Mouse (Mus musculus) midbrain, embryonic 13.5 days (tissue): Measurements from ENCODE around the gene Kri1. TPM values are rescaled to one million over a fixed set of nuclear protein-coding genes. Genes with fewer than 3 reads are reported as not detected.

Source experiments
- ATAC-seq: fragments of 200-750 bp; cut with Nextera tagmentation; 2 replicates; pipeline ENCODE4 v1.8.0; 2017; ENCODE audit warnings: mild to moderate bottlenecking, moderate TSS enrichment, moderate library complexity
- H3K27ac ChIP-seq: fragments of 300-500 bp; sonication (generic); 2 replicates; pipeline ENCODE4 v1.5.1; 2015; ENCODE audit warnings: inconsistent platforms, mild to moderate bottlenecking, moderate library complexity
- H3K27me3 ChIP-seq: fragments of 300-500 bp; sonication (generic); 2 replicates; pipeline ENCODE4 v1.6.1; 2015; ENCODE audit warnings: mild to moderate bottlenecking, inconsistent platforms
- H3K36me3 ChIP-seq: fragments of 300-500 bp; sonication (generic); 2 replicates; pipeline ENCODE4 v1.6.1; 2015; ENCODE audit warnings: mild to moderate bottlenecking, inconsistent platforms
- H3K4me1 ChIP-seq: fragments of 300-500 bp; sonication (generic); replicated peaks from 2 replicates; pipeline ENCODE4 v1.6.1; 2015; ENCODE audit warnings: inconsistent platforms
- H3K4me2 ChIP-seq: fragments of 300-500 bp; sonication (generic); replicated peaks from 2 replicates; pipeline ENCODE4 v1.6.1; 2015; ENCODE audit warnings: moderate library complexity, mild to moderate bottlenecking, inconsistent platforms
- H3K4me3 ChIP-seq: fragments of 300-500 bp; sonication (generic); replicated peaks from 2 replicates; pipeline ENCODE4 v1.5.1; 2015; ENCODE audit warnings: mild to moderate bottlenecking, inconsistent platforms
- H3K9ac ChIP-seq: fragments of 300-500 bp; sonication (generic); replicated peaks from 2 replicates; pipeline ENCODE4 v1.6.1; 2015; ENCODE audit warnings: mild to moderate bottlenecking, inconsistent platforms
- H3K9me3 ChIP-seq: fragments of 300-500 bp; sonication (generic); 2 replicates; pipeline ENCODE4 v1.6.1; 2016; ENCODE audit warnings: mild to moderate bottlenecking, inconsistent platforms
- whole genome bisulfite sequencing: fragments of 180-500 bp; shearing (Covaris S2); methylation state at CpG from one replicate; pipeline ENCODE4 v1.1.7; 2015; 5-methylcytosine and 5-hydroxymethylcytosine counted together
- polyA plus RNA-seq: library from polyadenylated mRNA; unstranded; fragments of >200 nt; fragmentation: Nextera tagmentation; extraction: Ambion mirVana; gene quantifications from 2 replicates; pipeline ENCODE4 v1.2.1, GENCODE M21; 2015

Kri1 gene
- polyA plus RNA-seq: 20.3 and 21.6 TPM in 2 replicates

DNA sequence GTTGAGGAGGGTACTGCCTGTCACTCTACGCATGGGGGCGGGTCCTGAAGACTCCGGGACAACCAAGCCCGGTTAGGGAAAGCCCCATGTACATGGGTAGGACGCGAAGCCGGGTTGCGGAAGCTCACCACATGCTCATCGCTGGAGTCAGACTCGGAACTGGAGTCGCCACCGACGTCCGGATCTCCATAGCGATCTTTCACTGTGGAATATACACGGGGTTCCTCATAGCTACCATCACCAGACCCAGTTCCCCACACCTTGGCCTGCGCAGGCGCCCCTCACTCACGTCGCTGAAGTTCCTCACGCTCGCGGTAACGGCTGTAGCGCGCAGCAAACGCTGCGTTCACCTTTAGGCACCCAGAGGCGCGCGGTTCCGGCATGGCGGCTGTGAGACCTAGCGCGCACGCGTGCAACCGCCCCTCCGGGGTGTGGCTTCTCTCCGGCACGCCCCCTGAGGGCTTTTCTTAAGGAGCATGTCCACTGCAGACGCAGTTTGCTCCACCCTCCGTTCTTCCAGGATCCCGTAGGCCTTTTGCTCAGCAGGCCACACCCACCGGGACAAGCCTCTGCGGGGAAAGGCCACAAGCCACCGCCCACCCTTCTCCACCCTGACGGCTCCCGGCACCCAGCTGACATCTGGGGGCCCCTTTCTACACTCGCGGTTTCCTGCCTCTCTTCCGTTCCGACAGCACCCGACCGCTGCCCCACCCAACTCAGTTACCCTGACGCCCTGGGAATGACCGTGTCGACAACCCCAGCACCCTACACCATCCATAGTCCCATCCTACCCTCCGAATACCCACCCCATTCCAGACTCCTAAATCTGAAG, at the start of gene Kri1:
Kri1 (minus strand) TSS at position 399 of the 832 bp plus-strand sequence.
- ATAC-seq: peak; percentile 79
- Histone ChIP-seq H3K9ac (peak within 1 kb of the TSS; percentile 77), H3K27ac (peak within 1 kb of the TSS; percentile 84), H3K4me3 (peak within 1 kb of the TSS; percentile 80), H3K27me3 (no peaks in the 10 kb centered on the region), H3K36me3 (peaks cover 19% of the 10 kb centered on the region), H3K4me1 (peaks cover 42% of the 10 kb centered on the region), H3K9me3 (no peaks in the 10 kb centered on the region), H3K4me2 (peak within 1 kb of the TSS; percentile 78)
- WGBS: under 1% methylated on average over 59 of the region's 59 CpGs

GRCm38 (mm10) chr9:21336491-21336890, 48.7 kb upstream of the Kri1 start:
- H3K4me1 ChIP-seq: peaks cover 23% of the 10 kb centered on the region
- no peaks in the 10 kb centered on the region for H3K9me3 ChIP-seq
- H3K27me3 ChIP-seq: no peaks in the 10 kb centered on the region
- no peak overlapping the region for H3K4me3 ChIP-seq
- H3K4me2 ChIP-seq: no peak overlapping the region
- no peak overlapping the region for H3K9ac ChIP-seq
- ATAC-seq: no peak
- H3K36me3 ChIP-seq: peaks cover 8% of the 10 kb centered on the region; the same call in 1 of the 2 replicates
- WGBS: 85% methylated on average over 8 of the region's 8 CpGs
- H3K27ac ChIP-seq: no peak overlapping the region

DNA sequence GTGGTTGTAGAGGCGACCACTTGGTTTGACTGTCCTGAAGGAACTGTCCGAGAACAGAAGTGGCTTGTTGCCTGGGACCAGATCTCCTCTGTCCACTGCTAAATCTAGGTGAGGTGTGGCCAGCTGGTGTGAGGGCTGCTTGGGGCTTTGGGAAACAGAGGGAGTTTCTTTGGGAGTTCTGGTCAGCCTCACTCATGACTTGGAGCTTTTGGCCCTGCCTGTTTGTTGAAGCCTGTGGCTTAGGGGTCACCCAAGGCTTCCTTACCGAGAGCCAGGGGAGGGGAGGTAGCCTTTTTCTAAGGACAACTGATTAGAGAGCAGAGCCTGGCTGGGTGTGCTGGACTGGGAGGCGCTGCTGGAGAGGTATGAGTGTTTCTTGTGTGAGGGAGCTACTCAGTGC, 47.6 kb upstream of the Kri1 start:
- Histone ChIP-seq H3K27ac (no peak overlapping the region), H3K4me2 (no peak overlapping the region), H3K4me1 (peaks cover 23% of the 10 kb centered on the region), H3K36me3 (peaks cover 6% of the 10 kb centered on the region; the same call in 1 of the 2 replicates), H3K9me3 (no peaks in the 10 kb centered on the region), H3K9ac (no peak overlapping the region), H3K27me3 (no peaks in the 10 kb centered on the region), H3K4me3 (no peak overlapping the region)
- 87% methylated on average over 4 of the region's 4 CpGs for WGBS
- ATAC-seq: no peak

DNA sequence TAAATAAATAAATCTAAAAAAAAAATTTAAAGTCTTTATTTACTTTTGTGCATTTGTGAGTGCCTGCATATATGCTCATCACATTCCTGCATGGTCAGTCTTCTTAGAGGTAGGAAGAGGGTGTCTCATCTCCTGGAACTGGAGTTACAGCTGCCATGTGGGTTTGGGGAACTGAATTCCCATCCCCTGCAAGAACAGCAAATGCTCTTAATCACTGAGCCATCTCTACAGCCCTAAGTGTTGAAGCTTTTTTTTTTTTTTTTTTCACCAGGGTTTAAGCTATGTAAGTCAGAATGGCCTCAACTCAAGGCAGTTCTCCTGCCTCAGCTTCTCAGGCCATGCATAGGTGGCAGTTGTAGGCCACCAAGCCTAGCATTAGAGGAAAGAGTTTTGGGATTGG, 47.0 kb upstream of the Kri1 start:
- H3K27me3 ChIP-seq: no peaks in the 10 kb centered on the region
- H3K9me3 ChIP-seq: no peaks in the 10 kb centered on the region
- no peak overlapping the region for H3K4me3 ChIP-seq
- H3K4me1 ChIP-seq: peaks cover 23% of the 10 kb centered on the region
- H3K9ac ChIP-seq: no peak overlapping the region
- no peak for ATAC-seq
- H3K4me2 ChIP-seq: no peak overlapping the region
- H3K27ac ChIP-seq: no peak overlapping the region
- peaks cover 6% of the 10 kb centered on the region; the same call in 1 of the 2 replicates for H3K36me3 ChIP-seq

DNA sequence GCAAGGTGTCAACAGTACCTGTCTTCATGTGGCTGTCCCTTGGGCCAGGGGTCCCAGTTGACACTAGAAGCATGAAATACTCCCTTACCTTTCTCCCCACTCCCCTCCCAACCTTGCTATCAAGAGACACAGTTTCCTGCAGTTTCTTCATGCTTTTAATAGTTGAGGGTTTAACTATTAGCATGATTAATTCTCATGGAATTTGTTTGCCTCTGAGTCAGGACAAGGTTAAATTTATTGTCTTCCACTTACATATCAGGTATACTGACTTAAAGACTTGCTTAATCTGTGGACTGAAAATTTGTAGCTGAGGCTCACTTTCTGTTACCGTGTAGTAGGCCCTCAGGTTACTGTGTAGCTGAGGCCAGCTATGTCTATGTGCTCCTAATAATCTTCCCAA, 45.8 kb upstream of the Kri1 start:
- Histone ChIP-seq H3K27me3 (no peaks in the 10 kb centered on the region), H3K9me3 (no peaks in the 10 kb centered on the region), H3K4me1 (peaks cover 23% of the 10 kb centered on the region), H3K9ac (no peak overlapping the region), H3K4me3 (no peak overlapping the region), H3K36me3 (peaks cover 4% of the 10 kb centered on the region; the same call in 1 of the 2 replicates), H3K4me2 (no peak overlapping the region), H3K27ac (no peak overlapping the region)
- 95% methylated on average over 1 of the region's 1 CpGs for WGBS
- ATAC-seq: no peak

- WGBS: 31% methylated on average over 9 of the region's 9 CpGs
- Histone ChIP-seq H3K4me3 (no peak overlapping the region), H3K9ac (peak overlapping the region; percentile 23; the same call in 1 of the 2 replicates), H3K27me3 (no peaks in the 10 kb centered on the region), H3K9me3 (no peaks in the 10 kb centered on the region), H3K36me3 (peaks cover 4% of the 10 kb centered on the region; the same call in 1 of the 2 replicates), H3K27ac (peak overlapping the region; percentile 19; the same call in 1 of the 2 replicates), H3K4me1 (peaks cover 18% of the 10 kb centered on the region), H3K4me2 (no peak overlapping the region)
- peak; percentile 57; the same call in 1 of the 2 replicates for ATAC-seq
These were observed 44.6 kb upstream of the Kri1 start for GRCm38 (mm10) chr9:21332161-21333061.

GRCm38 (mm10) chr9:21331365-21332140, 43.8 kb upstream of the Kri1 start:
- no peak overlapping the region for H3K4me3 ChIP-seq
- H3K4me1 ChIP-seq: peaks cover 18% of the 10 kb centered on the region
- H3K27me3 ChIP-seq: no peaks in the 10 kb centered on the region
- 88% methylated on average over 12 of the region's 12 CpGs for WGBS
- H3K4me2 ChIP-seq: no peak overlapping the region
- 0 out of 2 replicates have a peak overlapping the region, but pooled peaks have one; percentile 7 for H3K27ac ChIP-seq
- H3K9ac ChIP-seq: 0 out of 2 replicates have a peak overlapping the region, but pooled peaks have one; percentile 6
- no peaks in the 10 kb centered on the region for H3K9me3 ChIP-seq
- H3K36me3 ChIP-seq: peaks cover 4% of the 10 kb centered on the region; the same call in 1 of the 2 replicates
- ATAC-seq: no peak

- peaks cover 18% of the 10 kb centered on the region for H3K4me1 ChIP-seq
- H3K36me3 ChIP-seq: peaks cover 4% of the 10 kb centered on the region; the same call in 1 of the 2 replicates
- H3K4me3 ChIP-seq: no peak overlapping the region
- no peak for ATAC-seq
- no peak overlapping the region for H3K4me2 ChIP-seq
- H3K27me3 ChIP-seq: no peaks in the 10 kb centered on the region
- whole genome bisulfite sequencing: 89% methylated on average over 10 of the region's 10 CpGs
- no peaks in the 10 kb centered on the region for H3K9me3 ChIP-seq
- H3K27ac ChIP-seq: no peak overlapping the region
- no peak overlapping the region for H3K9ac ChIP-seq
These were observed 42.0 kb upstream of the Kri1 start for GRCm38 (mm10) chr9:21329699-21330289.

GRCm38 (mm10) chr9:21329041-21329440, 41.3 kb upstream of the Kri1 start:
- Histone ChIP-seq H3K4me3 (no peak overlapping the region), H3K4me1 (peaks cover 18% of the 10 kb centered on the region), H3K36me3 (peaks cover 7% of the 10 kb centered on the region; the same call in 1 of the 2 replicates), H3K4me2 (no peak overlapping the region), H3K9ac (no peak overlapping the region), H3K27ac (no peak overlapping the region), H3K27me3 (no peaks in the 10 kb centered on the region), H3K9me3 (no peaks in the 10 kb centered on the region)
- ATAC-seq: no peak
- 75% methylated on average over 3 of the region's 5 CpGs for WGBS

DNA sequence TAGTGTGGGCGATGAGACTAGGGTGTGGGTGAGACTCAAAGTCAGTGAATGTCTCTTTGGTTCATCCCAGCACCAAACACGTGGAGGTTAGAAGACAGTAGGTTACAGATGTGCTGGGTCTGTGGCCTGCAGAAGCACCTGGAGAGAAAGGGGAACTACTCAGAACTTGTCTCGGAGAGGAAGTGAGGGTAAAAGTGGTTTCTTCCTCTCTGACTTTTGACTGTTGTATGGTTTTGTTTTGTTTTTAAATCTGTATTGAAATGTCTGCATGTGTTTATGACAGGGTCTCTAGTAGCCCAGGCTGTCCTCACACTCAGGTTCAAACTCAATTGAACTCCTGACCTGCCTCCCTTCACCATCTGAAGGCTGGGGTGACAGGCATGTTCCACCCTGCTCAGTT, 40.3 kb upstream of the Kri1 start:
- peaks cover 7% of the 10 kb centered on the region; the same call in 1 of the 2 replicates for H3K36me3 ChIP-seq
- 84% methylated on average over 3 of the region's 3 CpGs for WGBS
- H3K27ac ChIP-seq: no peak overlapping the region
- no peak for ATAC-seq
- H3K4me1 ChIP-seq: peaks cover 22% of the 10 kb centered on the region
- H3K4me3 ChIP-seq: no peak overlapping the region
- H3K9me3 ChIP-seq: no peaks in the 10 kb centered on the region
- no peaks in the 10 kb centered on the region for H3K27me3 ChIP-seq
- no peak overlapping the region for H3K9ac ChIP-seq
- no peak overlapping the region for H3K4me2 ChIP-seq

DNA sequence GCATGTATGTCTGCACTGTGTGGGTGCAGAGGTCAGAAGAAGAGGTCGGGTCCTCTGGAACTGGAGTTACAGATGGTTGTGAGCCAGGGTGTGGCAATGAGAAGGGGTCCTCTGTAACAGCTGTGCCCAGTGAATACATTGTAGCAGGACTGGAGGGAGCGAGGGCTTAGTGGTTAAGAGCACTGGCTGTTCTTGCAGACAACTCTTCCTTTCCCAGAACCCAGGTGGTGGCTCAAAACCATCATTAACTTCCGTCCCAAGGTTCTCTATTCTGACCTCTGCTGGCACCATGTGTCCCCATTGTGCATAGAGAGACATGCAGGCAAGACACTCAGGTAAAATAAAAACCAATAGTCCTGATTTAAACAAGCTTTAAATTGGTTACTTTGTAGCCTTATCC, 39.8 kb upstream of the Kri1 start:
- 80% methylated on average over 3 of the region's 3 CpGs for WGBS
- Histone ChIP-seq H3K4me2 (no peak overlapping the region), H3K27ac (no peak overlapping the region), H3K36me3 (peaks cover 7% of the 10 kb centered on the region; the same call in 1 of the 2 replicates), H3K4me3 (no peak overlapping the region), H3K9ac (no peak overlapping the region), H3K9me3 (no peaks in the 10 kb centered on the region), H3K27me3 (no peaks in the 10 kb centered on the region), H3K4me1 (peaks cover 18% of the 10 kb centered on the region)
- no peak for ATAC-seq
